Mouse (Mus musculus) urinary bladder, postnatal 4 days (tissue): ENCODE results near the gene Kif1b.
"Not testable (repeated sequence)": the region's sequence is repeated elsewhere in the genome, so short reads cannot be mapped to it uniquely, and the experiment has no call there.

Experiments used
- DNase-seq, 2 experiments: peaks; one replicate each; pipeline ENCODE4 v3.0.0; 2021 to 2022; ENCODE audit warnings: low spot score in 2 of 2

Kif1b gene

GRCm38 (mm10) chr4:149270541-149270940 is 37.0 kb downstream of the Kif1b start:
- no peak for DNase-seq

- no peak for DNase-seq
Measured at GRCm38 (mm10) chr4:149269026-149269425, 38.5 kb downstream of the Kif1b start.

GRCm38 (mm10) chr4:149264895-149265294 is 42.6 kb downstream of the Kif1b start:
- no peak for DNase-seq

GRCm38 (mm10) chr4:149263218-149263617 is 44.3 kb downstream of the Kif1b start:
- DNase-seq, result no peak

- DNase-seq, result no peak
Measured at GRCm38 (mm10) chr4:149261466-149261865, 46.0 kb downstream of the Kif1b start.

- DNase-seq, result no peak
Measured at GRCm38 (mm10) chr4:149260911-149261310, 46.6 kb downstream of the Kif1b start.

- no peak for DNase-seq
Measured at GRCm38 (mm10) chr4:149259391-149260094, 48.0 kb downstream of the Kif1b start.

- DNase-seq, result no peak
Measured at GRCm38 (mm10) chr4:149258926-149259325, 48.6 kb downstream of the Kif1b start.

GRCm38 (mm10) chr4:149256511-149257300 is 50.8 kb downstream of the Kif1b start:
- no peak for DNase-seq

- no peak for DNase-seq
Measured at GRCm38 (mm10) chr4:149255277-149256270, 51.9 kb downstream of the Kif1b start.

- no peak for DNase-seq
Measured at GRCm38 (mm10) chr4:149254827-149255226, 52.7 kb downstream of the Kif1b start.

GRCm38 (mm10) chr4:149249311-149249710 is 58.2 kb downstream of the Kif1b start:
- DNase-seq, result no peak

- DNase-seq, result no peak
Measured at GRCm38 (mm10) chr4:149247772-149248171, 59.7 kb downstream of the Kif1b start.

- DNase-seq, result no peak
Measured at GRCm38 (mm10) chr4:149247156-149247633, 60.3 kb downstream of the Kif1b start.

- DNase-seq, result no peak
Measured at GRCm38 (mm10) chr4:149246578-149247155, 60.8 kb downstream of the Kif1b start.

GRCm38 (mm10) chr4:149237011-149237410 is 70.5 kb downstream of the Kif1b start:
- no peak for DNase-seq

GRCm38 (mm10) chr4:149233938-149234337 is 73.6 kb downstream of the Kif1b start:
- no peak for DNase-seq

- not testable (repeated sequence) for DNase-seq
Measured at GRCm38 (mm10) chr4:149228682-149229081, 78.8 kb downstream of the Kif1b start.

GRCm38 (mm10) chr4:149228256-149228655 is 79.2 kb downstream of the Kif1b start:
- DNase-seq, result no peak

- DNase-seq, result no peak
Measured at GRCm38 (mm10) chr4:149226311-149226710, 81.2 kb downstream of the Kif1b start.

GRCm38 (mm10) chr4:149223453-149223852 is 84.0 kb downstream of the Kif1b start:
- no peak for DNase-seq
